Mouse (Mus musculus) adipocyte (in vitro differentiated cells): ENCODE measurements around the gene Cobl.

ENCODE experiments used
- DNase-seq: peaks from one replicate; pipeline ENCODE4 v3.0.0-alpha.2; 2016; ENCODE audit warnings: low spot score

The Cobl gene

GRCm38 (mm10) chr11:12382991-12383390 lies 81.8 kb downstream of the Cobl start:
- DNase-seq, result no peak

- no peak for DNase-seq
Measured at GRCm38 (mm10) chr11:12381096-12381495, 83.7 kb downstream of the Cobl start.

- DNase-seq, result no peak
Measured at GRCm38 (mm10) chr11:12376628-12377027, 88.1 kb downstream of the Cobl start.

DNA sequence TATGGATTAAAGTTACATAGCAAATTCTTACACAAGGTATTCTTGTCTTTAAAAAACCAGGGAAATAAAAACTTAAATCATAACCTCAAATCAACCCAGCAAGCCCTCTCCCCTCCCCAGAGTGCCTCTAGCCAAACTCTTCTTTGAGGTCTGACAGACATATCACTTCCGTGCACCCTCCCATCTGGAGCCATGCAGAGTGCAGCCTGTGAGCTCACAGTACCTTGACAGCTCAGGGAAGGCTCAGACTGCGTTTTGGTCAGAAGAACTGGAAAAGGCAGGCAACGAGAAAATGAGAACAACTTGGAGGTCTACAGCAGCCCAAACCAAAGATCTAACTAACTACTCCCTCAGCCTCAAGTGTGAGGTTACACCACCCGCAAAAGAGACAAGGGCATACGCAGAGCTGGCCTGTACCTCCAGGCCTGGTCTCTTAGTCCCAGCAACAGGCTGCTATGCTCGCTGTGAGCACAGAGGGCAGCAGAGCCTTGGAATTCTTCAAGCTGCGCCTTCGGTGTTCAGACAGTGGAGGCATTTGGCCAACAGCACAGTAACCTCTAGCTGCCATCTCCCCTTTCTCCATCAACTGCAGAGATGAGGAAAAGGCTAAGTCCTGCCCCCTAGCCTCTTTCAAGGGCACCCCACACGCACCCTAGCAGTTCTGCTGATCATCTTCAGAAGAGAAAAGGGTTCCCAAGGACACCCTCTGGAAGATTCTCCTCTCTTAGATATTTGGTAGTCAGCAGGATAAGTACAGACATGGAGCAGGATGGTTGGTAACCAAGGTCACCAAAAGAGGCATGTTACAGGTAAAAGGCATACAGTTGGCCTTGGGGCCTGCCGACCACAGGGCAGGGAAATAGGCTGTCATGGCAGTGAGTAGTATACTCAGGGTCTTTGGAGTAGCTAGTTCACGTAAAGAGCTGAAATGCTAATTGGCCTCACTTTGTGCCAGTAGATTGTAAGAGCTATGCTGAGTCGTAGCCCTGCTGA lies 91.4 kb downstream of the Cobl start:
- peak; percentile 78 for DNase-seq

DNA sequence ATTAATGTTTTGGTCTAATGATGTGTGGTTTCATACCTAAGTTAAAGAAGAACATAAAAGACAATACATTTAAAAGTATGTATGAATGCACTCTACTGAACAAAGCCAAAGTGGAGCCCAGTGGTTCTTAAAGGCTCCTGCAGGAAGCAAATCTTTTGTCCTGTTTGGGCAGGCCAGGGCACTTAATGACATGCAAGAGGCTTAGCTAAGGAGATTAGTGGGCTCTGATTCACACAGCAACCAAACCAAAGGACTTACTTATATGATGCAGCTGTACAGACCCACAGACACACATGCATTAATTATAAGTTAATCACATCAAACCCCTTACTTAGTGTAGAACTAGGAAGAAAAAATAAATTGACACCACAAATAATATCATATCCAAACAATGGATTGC lies 93.8 kb downstream of the Cobl start:
- DNase-seq, result no peak

DNA sequence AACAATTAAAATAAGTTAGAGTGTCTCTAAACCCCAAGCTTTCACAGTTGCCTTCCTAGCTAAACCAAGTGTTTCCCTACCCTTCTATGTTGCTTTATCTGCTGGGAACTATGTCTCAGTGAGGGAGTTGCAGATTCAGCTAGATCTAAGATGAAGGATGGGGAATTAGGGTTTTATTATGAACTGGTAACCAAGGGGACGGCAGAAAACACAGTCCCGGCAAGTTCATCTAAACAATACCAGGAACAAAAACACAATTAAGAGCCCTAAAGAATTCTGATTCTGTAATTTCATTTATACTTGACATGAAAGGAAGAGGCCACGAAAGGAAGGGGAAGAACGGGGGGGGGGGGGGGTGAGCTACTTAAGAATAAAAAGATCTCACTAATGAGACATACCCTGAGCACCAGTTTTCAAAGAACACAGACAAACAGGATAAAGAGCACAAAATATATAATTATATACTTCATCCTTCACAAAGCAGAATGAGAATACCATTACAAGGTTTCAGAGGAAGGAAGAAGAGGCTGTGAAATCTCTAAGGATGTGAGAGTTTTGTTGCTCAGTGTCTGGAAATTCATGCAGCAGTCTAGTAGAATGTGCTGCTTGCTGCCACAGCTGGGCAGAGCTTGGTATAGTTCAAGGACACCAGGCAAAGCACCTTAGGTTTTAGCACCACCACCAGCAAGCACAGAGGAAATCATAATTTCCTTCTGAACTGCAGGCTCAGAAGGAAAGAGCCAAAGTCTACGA lies 97.2 kb downstream of the Cobl start:
- DNase-seq, result no peak

DNA sequence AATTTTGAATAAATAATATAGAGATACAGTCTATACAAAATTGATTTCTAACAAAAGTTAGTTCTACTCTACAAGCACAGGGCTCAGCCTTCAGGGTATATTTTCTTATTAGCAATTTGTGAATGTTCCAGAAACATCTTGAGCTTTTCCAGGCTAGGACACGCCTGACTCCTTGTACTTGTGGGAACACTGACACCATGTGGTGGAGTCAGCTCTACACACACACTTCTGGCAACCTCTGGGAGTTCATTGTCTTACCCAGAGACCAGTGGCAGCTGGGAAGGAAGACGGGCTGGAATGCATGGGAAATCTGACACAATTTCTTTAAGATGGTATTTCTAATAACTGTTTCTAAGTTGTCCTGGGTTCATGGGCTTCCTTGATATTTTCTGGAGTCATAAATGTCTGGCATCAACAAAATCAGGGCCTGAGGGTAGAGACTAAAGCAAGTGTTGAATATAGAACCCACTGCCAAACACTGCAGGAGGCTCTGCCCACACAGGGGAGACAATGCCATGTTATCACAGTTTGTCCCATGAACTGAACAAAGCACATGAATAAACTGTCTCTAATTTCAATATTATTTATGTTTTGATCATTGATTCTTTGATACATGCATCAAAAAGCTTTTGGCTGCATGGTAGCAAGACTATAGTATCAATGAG lies 105.3 kb downstream of the Cobl start:
- peak; percentile 79 for DNase-seq

GRCm38 (mm10) chr11:12358602-12359001 lies 106.2 kb downstream of the Cobl start:
- DNase-seq, result no peak

DNA sequence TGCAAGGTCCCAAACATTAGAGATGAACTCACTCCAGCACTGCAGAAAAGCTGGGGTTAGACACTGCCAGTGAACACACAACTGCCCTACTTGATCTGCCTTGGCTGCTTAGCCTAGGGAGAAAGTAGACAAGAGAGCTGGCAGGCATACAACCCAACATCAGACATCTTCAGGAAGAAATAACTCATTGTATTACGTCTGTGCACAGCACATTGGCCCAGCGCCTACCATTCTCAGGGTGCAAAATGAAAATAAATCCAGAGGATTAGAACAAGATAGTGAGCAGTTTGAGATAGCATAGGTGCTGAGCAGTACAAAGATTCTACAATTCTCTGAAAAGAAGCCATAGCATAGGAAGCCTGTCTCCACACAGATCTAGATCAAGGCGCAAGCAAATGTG lies 109.1 kb downstream of the Cobl start:
- DNase-seq, result peak; percentile 17

DNA sequence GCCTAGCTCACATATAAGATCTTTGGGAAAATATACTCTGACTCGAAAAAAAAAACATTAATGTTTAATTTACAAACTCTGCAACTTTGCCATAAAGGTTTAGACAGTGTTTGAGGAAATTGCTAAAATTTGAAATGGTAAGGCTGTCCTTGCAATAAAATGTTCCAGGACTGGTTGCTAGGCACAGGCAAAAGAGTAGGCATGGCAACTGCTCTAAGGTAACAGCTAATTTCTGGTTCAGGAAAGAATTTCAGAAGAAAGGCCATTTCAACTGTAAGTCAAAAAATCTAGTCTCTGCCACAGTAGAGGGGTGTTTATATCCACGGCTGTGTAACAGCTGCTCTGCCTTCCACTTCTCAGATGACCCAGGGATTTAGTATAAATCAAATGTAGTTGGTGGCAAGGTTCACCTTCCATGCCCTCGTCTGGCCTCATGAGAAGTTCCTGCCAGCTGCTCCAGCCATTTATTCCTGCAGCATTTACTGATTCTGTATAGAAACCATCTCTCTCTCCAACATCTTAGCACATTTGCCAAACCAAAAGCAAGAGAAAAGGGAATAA lies 113.7 kb downstream of the Cobl start:
- no peak for DNase-seq

GRCm38 (mm10) chr11:12350086-12350485 lies 114.7 kb downstream of the Cobl start:
- no peak for DNase-seq

DNA sequence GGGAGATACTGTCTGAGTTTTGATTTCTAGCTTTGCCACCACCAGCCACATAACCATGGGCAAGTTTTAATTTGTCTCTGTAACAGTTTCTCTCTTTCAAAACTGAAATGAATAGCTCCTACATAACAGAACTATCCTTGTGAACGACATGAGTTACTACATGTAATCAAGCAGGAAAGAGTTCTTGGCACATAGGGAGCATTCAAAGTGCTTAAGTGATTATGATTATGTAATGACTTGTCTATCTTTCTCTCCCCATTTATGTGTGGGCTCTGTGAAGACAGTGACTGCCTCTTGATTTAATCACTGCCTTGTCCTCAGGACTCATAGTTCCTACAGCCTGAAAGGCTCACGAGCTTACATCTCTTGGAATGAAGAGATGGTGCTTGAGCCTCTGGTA lies 118.3 kb downstream of the Cobl start:
- DNase-seq, result no peak

GRCm38 (mm10) chr11:12343686-12344085 lies 121.1 kb downstream of the Cobl start:
- no peak for DNase-seq

DNA sequence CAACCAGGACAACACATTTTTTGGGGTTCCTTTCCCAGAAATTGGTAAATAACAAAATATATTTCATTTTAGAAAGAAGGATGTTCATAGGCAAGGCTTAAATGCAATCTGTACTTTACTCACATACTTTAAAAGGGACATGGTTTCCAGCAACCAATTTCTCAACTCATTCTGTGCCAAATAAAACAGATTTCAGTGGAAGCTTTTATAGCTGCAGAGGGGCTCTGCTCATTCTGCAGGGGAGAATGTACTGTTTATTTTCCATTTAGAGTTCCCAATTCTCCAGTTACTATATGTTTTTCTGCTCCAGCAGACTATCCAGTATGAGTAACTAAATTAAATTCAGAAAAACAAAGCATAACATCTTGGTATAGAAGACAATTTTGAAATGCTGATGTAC lies 124.1 kb downstream of the Cobl start:
- DNase-seq, result no peak

DNA sequence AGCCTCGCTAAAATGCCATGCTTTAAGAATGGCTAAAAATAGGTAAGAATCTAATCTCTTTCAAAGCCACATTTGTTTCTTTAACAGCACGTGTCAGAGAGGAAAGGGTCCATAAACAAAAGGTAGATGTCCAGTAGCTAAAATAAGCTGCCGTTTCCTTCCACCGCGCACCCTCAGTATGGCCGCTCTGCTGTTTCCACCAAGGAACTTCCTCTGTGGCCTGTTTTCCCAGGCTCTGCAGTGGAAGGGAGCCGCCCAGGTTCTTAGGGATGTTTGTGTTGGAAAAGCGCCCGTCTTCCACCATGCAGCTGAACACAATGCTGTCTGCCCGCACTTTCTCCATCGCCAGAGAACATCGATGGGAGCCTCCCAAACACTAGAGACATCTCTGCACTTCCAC lies 128.6 kb downstream of the Cobl start:
- no peak for DNase-seq

- DNase-seq, result peak; percentile 22
Measured at GRCm38 (mm10) chr11:12331997-12332396, 132.8 kb downstream of the Cobl start.

DNA sequence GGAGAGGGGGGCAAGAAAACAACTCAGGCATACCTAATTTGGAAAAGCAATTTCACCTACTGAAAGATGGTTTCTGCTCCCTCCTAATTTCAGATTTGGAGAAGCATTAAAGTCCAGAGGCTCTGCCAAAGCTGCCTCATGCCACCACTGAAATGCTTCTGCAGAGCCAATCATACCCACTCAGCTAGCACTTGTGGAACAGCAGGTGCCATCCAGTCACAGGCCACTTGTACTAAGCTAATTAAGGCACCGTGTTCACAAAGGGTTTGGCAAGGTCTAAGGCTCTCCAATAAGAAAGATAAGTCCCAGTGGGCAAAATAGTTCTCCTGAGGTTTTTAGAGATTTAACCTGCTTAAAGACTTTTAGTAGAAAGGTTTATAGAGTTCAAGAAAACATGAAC lies 143.3 kb downstream of the Cobl start:
- DNase-seq, result no peak

DNA sequence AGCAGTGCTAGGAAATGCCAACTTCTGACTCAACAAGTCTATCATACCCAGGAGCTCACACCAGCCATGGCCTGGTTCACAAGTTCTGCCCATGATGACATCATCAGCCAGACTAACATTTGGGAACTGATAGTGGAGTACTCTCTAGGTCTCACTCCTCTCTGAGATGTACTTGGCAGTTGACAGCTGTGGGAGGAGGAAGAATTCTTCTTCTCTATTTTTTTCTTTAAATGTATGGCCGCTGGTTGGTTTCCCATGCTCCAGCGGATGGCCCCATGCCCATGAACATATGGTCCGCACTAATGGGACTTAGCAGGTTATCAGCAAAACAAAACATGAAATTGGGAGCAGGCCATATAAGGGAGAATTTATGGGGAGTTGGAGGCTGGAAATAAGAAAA lies 145.4 kb downstream of the Cobl start:
- no peak for DNase-seq

DNA sequence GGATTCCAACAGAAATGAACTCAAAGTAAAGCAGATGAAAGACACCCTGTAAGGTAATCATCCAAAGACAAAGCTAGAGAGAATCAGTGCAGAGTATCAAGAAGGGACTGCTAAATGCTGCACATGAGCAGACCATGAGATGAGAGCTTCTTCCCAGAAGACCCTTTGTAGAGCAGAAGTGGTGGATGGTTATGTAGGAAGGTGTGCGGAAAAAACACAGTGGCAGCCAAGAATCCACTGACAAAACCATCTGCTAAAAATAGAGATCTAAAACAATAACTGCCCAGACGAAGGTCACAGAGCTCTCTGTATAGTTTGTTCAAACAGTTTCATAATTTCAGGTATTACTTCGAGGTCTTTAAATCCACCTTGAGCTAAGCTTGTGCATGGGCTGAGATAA lies 149.1 kb downstream of the Cobl start:
- no peak for DNase-seq

DNA sequence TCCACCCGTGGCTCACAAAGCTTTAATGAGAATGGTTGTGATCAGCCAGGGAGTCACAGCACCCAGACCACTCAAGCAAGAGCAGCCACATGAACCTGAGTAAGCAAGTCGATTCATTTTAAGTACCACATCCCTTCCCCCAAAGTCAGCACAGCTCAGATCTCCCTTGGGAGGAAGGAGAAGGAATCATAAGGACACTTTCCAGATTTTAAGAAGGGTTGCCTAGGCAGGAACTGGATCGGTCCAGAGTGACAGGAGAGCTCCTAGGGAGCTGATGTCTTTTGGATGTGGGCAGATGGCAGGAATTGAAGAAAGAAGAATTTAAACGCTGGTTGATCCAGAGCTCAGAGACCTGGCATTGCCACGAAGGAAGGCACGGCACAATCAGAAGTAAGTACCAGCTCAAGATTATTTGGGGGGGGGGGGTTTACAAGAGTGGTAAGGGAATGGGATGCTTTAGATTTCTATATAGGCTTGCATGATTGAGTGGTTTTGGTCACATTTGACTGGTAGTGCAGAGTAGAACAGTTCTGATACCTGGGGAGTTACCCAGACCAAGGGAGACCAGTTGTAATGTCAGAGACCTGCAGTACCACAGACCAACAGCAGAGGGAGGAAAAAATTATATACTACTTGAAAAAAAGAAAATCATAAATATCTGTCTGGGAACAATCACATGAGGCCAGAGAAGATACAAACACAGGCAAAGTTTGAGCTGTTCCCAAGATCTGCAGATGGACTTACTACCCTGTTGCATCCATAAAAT lies 150.3 kb downstream of the Cobl start:
- DNase-seq, result peak; percentile 55

DNA sequence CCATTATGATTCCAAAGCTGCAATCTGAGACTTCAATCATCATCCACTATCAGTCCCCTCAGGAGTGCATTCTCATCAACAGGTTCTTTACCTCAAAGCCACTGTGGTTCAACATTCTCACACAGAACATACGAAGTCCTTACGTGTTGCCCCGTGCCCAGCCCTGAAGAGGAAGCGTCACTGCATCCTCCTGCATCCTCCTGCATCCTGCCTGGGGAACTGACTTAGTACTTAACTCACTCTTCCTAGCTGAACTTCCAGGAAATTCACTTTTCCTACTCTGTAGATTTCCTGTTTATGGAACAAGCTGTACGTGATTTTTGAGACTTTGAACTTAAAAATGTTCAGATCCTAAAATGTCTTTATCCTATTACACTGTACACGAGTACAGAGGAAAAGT lies 153.3 kb downstream of the Cobl start:
- DNase-seq, result no peak
